8 mouse cellular contexts compared by ENCODE assay signal in genomic region chr14:60086808-60087725, GRCm38 (mm10).
DNase-seq lines count a peak whose midpoint lies in the region; ATAC-seq and TF ChIP-seq lines count a peak whose summit lies in the region.

No protein-coding gene starts in this region.

- peak overlapping the region; percentile 65 for H3K4me2 ChIP-seq in heart, embryonic 16.5 days (ENCODE audit: low read depth, low read length)
- H3K4me2 ChIP-seq in forebrain, embryonic 15.5 days (replicated peaks): peak overlapping the region; percentile 81

- ATAC-seq in heart, embryonic 16.5 days (replicated peaks; ENCODE audit: extremely low read depth, insufficient read depth, low FRiP score): no peak; the same call in 1 of the 2 replicates
- ATAC-seq in forebrain, embryonic 15.5 days (replicated peaks): peak; percentile 94

- peaks cover 2% of the 10 kb centered on the region; the same call in 1 of the 2 replicates for H3K27me3 ChIP-seq in heart, embryonic 16.5 days (ENCODE audit: control insufficient read depth, insufficient read depth, low read length)
- 0 out of 2 replicates have a peak, but pooled peaks cover 5% of the 10 kb centered on the region for H3K27me3 ChIP-seq in heart, adult 2 months (ENCODE audit: control insufficient read depth, insufficient read depth, low read length)
- H3K27me3 ChIP-seq in forebrain, embryonic 15.5 days: no peaks in the 10 kb centered on the region

- no peak for TF ChIP-seq EP300 in heart, adult 2 months (IDR thresholded peaks at IDR 0.05; ENCODE audit: insufficient read depth, low read depth, low read length)

- no peak overlapping the region for H3K9ac ChIP-seq in heart, embryonic 16.5 days (ENCODE audit: low read length)
- H3K9ac ChIP-seq in heart, adult 2 months (ENCODE audit: low read depth, low read length): no peak overlapping the region
- peak overlapping the region; percentile 75 for H3K9ac ChIP-seq in forebrain, embryonic 15.5 days (replicated peaks)

- no peak for TF ChIP-seq POLR2A in heart, adult 2 months (IDR thresholded peaks at IDR 0.05; ENCODE audit: insufficient read depth, low read depth, low read length)

- H3K79me2 ChIP-seq in heart, adult 2 months (replicated peaks; ENCODE audit: control insufficient read depth, insufficient read depth, low read length): no peaks in the 10 kb centered on the region

- no peaks in the 10 kb centered on the region for H3K36me3 ChIP-seq in heart, embryonic 16.5 days (ENCODE audit: control insufficient read depth, insufficient read depth)
- H3K36me3 ChIP-seq in heart, adult 2 months (ENCODE audit: control insufficient read depth, insufficient read depth, low read length): no peaks in the 10 kb centered on the region
- H3K36me3 ChIP-seq in forebrain, embryonic 15.5 days: no peaks in the 10 kb centered on the region

- peak overlapping the region; percentile 39 for H3K4me3 ChIP-seq in heart, embryonic 16.5 days (ENCODE audit: low read length)
- H3K4me3 ChIP-seq in heart, adult 2 months: no peak overlapping the region
- H3K4me3 ChIP-seq in forebrain, embryonic 15.5 days: peak overlapping the region; percentile 62
- peak overlapping the region; percentile 54 for H3K4me3 ChIP-seq in layer of hippocampus, adult 2 months

- TF ChIP-seq CTCF in heart, adult 2 months (IDR thresholded peaks at IDR 0.05): no peak
- TF ChIP-seq CTCF in layer of hippocampus, adult 2 months (conservative IDR thresholded peaks at IDR 0.05): no peak

- 0 out of 2 replicates have a peak, but pooled peaks cover 5% of the 10 kb centered on the region for H3K4me1 ChIP-seq in heart, embryonic 16.5 days (ENCODE audit: control insufficient read depth, insufficient read depth, low read length)
- H3K4me1 ChIP-seq in heart, adult 2 months (ENCODE audit: control insufficient read depth, insufficient read depth, low read length): no peaks in the 10 kb centered on the region
- peaks cover 9% of the 10 kb centered on the region for H3K4me1 ChIP-seq in forebrain, embryonic 15.5 days

- H3K9me3 ChIP-seq in heart, embryonic 16.5 days (replicated peaks; ENCODE audit: control insufficient read depth, low read length): no peaks in the 10 kb centered on the region
- H3K9me3 ChIP-seq in forebrain, embryonic 15.5 days: no peaks in the 10 kb centered on the region

- intact Hi-C loops in heart, adult 2 months (cut with DNase I): no loop called here

- H3K27ac ChIP-seq in heart, embryonic 16.5 days (ENCODE audit: low read length): no peak overlapping the region
- H3K27ac ChIP-seq in heart, adult 2 months: no peak overlapping the region
- peak overlapping the region; percentile 46 for H3K27ac ChIP-seq in forebrain, embryonic 15.5 days (replicated peaks)
- no peak overlapping the region for H3K27ac ChIP-seq in layer of hippocampus, adult 2 months

- no peak for DNase-seq in heart, adult 2 months
- DNase-seq in cerebellum, adult 11-12 months: peak; percentile 80
- peak; percentile 18 to 52 for DNase-seq in layer of hippocampus, adult 2 months (ENCODE audit: low spot score in 2 of 2)
- peak; percentile 7 for DNase-seq in lung, postnatal 25 days (ENCODE audit: low spot score)
- DNase-seq in right cerebral cortex, adult 2 months (ENCODE audit: low spot score in 2 of 2): peak; percentile 18 to 31
- no peak for DNase-seq in spleen, postnatal 36 days (ENCODE audit: low spot score in 2 of 2)

- 12% methylated on average over 30 of the region's 33 CpGs for WGBS in heart, embryonic 16.5 days
- 14% methylated on average over 33 of the region's 33 CpGs for WGBS in heart, adult 2 months
- 14% methylated on average over 30 of the region's 33 CpGs for WGBS in forebrain, embryonic 15.5 days

Comparison
In these comparisons a context has a peak if more than half of its experiments do, and no peak if none do; other contexts are left out.
1. DNase-seq: peak in cerebellum, adult 11-12 months (single experiment), layer of hippocampus, adult 2 months (2 of 2), lung, postnatal 25 days (single experiment) and right cerebral cortex, adult 2 months (2 of 2); none in heart, adult 2 months (0 of 2) and spleen, postnatal 36 days (0 of 2).